Mouse (Mus musculus) heart, postnatal 14 days (tissue): ENCODE measurements at regions not wholly inside any gene's neighbourhood (a gene's known extent, or its start where the extent isn't known, plus 50 kb on each side); places are given as distances from the start of the nearest gene placed in this dataset.

Experiments used
- DNase-seq, 2 experiments: peaks; one replicate each; pipeline ENCODE4 v3.0.0; 2021 to 2022
- intact Hi-C: fragments of 180-260 bp; cut with DNase I; formaldehyde crosslinking; loops from one replicate; pipeline ENCODE4 v1.15.1; 2025

DNA sequence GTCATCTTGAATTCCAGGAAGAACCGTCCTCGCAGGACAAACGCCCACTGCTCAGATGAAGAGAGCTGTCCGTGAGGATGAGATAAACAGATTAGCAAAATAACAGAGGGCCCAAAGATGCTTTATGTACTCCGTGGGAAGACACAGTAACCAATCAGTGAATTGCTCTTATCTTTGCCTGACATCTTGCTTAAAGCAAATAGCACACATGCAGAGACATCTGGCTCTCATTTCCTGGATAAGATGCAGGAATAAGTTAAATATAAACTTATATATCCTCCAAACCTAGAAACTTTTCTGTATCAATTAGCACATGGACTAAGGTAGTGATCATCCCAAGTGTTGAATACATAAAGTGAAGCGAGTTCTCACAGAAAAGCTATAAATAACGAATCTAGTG, 169.3 kb downstream of the Gm5426 start:
- no peak for DNase-seq
- intact Hi-C loops = no loop called here

- DNase-seq = peak; percentile 17 to 32
- intact Hi-C loops = no loop called here
Measured at GRCm38 (mm10) chr10:96308713-96309445, 172.5 kb downstream of the Gm5426 start.

DNA sequence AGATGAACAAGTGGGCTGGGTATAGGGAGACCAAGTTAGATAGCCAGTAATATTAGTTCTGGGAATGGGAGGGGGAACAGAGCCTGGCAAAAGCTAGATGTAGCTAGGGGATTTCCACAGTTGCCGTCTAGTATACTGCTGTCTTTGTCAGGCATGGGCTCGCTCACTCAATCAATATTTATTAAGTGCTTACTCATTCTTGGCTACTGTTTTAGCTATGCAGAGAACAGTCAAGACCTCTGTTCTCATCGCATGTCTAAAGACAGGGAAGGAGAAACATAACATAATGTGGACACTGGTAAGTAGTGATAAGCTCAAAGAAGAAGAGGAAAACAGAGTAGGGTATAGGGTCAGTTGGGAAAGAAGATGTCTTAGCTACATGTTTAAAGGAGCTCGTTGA, 173.4 kb downstream of the Gm5426 start:
- intact Hi-C loops = no loop called here
- DNase-seq = no peak

GRCm38 (mm10) chr10:96325297-96325696, 188.9 kb downstream of the Gm5426 start:
- DNase-seq = no peak

GRCm38 (mm10) chr10:96330639-96331487, 194.5 kb downstream of the Gm5426 start:
- no peak for DNase-seq

More at GRCm38 (mm10) chr10:96325297-96325696, 188.9 kb downstream of the Gm5426 start:
- intact Hi-C loops = loop anchor here (5.0 kb wide), 1 partner anchor 83 kb away; no protein-coding TSS in a partner anchor

DNA sequence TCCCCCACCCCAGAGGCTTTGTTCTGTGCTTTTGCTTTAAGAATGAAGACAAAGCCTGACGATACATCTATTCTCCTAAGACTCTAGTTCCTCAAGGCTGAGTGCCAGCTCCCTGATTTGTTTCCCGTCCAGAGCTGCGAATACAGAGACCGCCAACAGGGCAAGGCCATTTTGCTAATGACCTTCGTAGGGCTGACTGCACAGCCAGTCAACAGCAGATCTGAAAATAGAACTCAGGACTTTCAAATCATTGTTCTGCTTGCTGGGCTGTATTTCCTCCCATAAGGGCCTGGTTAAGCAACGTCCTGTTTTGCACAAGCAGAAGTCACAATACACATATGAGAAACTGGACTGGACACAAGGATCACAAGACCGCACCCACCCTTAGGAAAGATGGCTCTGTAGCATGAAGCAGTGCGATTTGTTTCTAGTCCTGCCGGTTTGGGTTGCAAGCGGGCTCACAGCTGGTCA, 196.4 kb downstream of the Gm5426 start:
- intact Hi-C loops = loop anchor here (10.0 kb wide), 1 partner anchor 602 kb away; no protein-coding TSS in a partner anchor

More at GRCm38 (mm10) chr10:96330639-96331487, 194.5 kb downstream of the Gm5426 start:
- intact Hi-C loops = loop anchor here (10.0 kb wide), 1 partner anchor 604 kb away; no protein-coding TSS in a partner anchor

GRCm38 (mm10) chr10:96333224-96333623, 196.8 kb downstream of the Gm5426 start:
- peak; percentile 13 to 18 for DNase-seq
- intact Hi-C loops = loop anchor here (10.0 kb wide), 1 partner anchor 602 kb away; no protein-coding TSS in a partner anchor

More for the DNA sequence above, 196.4 kb downstream of the Gm5426 start:
- DNase-seq = peak; percentile 70 to 71

DNA sequence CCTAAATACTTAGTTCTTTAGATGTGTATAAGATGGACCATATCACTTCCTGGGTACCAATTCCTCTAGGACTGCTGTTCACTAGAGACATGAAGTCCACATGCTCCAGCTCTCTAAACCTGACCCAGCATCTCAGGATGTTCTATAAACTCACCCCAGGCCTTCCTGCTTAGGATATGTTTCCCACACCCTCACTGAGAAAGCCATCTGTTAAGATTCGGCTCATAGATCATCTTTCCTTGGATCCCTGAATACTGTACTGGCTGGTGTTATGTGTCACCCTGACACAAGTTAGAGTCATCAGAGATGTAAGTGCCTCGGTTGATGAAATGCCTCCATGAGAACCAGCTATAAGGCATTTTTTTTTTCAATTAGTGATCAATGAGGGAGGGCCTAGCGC, 199.9 kb downstream of the Gm5426 start:
- no peak for DNase-seq
- intact Hi-C loops = loop anchor here (10.0 kb wide), 1 partner anchor 599 kb away; no protein-coding TSS in a partner anchor

DNA sequence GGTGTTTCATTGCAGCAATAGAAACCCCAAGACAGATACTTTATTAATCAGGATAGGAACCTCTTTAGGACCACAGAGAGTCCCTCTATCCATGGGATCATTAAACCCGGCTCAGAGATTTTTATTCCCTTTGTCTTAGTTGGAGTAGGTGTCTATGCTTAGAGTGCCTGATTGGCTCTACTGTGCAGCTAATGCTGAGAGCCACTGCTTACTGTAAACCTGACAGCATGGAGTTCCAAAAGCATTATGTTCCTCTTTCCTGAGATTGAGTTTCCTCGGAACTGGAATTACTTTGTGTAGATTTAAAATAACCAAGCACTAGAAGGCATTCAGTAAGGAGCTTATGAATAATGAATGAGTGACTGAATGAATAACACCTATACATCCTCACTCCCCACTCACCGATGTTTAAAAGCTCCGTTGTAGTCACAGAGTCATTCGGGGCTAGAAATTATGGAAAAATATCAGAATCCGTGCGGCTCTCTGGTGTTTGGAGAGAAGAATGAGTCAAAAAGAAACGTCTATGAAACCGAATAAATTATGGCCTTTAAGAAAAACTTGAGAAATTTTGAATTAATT, 200.8 kb downstream of the Gm5426 start:
- DNase-seq = no peak
- intact Hi-C loops = loop anchor here (10.0 kb wide), 1 partner anchor 598 kb away; no protein-coding TSS in a partner anchor

- intact Hi-C loops = loop anchor here (10.0 kb wide), 1 partner anchor 597 kb away; no protein-coding TSS in a partner anchor
- DNase-seq = no peak
Measured at GRCm38 (mm10) chr10:96337797-96338608, 201.6 kb downstream of the Gm5426 start.

- DNase-seq = no peak
- intact Hi-C loops = loop anchor here (10.0 kb wide), 1 partner anchor 596 kb away; no protein-coding TSS in a partner anchor
Measured at GRCm38 (mm10) chr10:96338609-96338978, 202.2 kb downstream of the Gm5426 start.

DNA sequence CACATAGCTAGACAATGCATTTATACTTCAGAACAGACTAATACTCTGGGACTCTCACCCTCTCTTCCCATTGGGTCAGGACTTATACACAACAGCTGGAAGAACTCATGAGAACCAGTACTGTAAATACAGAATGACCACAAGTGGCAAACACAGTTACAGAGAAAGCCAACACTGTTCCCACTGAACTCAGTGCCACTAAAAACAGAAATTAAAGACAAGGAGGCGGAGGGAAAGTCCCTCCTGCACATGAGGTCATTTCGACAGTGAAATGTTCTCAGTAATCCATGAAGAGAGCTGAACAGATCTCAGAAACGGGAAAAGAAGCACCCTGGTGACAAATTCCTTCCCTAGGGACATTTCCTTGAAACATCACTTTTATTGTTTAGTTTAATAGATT, 206.1 kb downstream of the Gm5426 start:
- intact Hi-C loops = no loop called here
- DNase-seq = peak in 1 of 2 experiments; percentile 9

DNA sequence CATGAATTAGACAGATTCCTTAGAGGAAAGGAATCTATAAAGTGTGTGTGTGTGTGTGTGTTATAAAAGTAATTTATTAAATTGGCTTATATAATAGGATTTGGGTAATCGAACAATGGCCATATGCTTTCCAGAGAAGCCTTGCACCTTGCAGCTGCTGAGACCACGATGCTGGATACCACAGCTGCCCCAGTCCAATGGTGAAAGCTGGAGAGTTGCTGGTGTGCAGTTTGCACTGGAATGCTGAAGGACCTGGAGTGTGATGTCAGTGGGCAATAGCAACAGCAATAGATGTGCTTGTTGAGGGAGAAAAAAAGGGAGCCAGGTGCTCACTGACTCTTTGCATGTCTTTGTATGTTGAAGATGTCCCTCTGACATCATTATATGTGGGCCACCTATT, 207.3 kb downstream of the Gm5426 start:
- DNase-seq = no peak
- intact Hi-C loops = no loop called here

DNA sequence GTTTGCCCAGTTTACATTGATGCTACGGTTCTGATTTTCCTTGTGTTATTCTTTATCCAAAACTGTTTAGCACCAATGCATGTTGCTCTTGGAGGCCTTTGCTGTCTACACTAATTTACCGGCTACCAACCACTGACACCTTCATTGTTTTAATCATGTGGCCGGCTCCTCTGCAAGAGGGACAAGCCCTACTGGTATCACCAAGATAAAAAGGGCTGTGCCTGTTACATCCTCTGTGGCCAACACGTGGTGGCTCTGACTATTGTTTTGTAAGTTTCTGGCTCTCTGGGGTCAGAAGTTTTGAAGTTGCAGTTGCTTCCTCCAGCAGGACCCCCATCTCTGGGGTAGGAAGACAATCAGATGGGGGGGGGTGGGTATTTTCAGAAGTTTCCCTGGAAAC, 214.3 kb downstream of the Gm5426 start:
- intact Hi-C loops = no loop called here
- DNase-seq = no peak

DNA sequence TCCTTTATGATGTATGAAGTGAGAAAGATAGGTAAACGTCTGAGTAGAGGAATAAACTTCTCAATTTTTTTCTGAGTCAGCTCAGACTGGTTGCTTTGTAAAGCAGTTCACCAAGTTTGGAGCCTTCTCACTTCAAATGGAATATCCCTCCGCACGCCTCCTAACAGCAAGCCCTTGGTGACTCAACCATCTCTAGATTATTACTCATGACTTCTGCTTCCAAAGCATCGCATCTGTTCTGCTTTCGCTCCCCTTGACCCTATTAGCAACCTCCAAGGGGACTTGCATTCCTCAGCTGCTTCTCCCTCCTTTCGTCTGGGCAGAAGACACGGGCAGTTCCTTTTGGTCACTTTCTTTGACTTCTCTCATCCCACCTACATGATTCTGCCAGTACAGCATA, 214.9 kb downstream of the Gm5426 start:
- intact Hi-C loops = no loop called here
- DNase-seq = no peak

- intact Hi-C loops = no loop called here
- no peak for DNase-seq
Measured at GRCm38 (mm10) chr10:96356980-96357624, 220.7 kb downstream of the Gm5426 start.

DNA sequence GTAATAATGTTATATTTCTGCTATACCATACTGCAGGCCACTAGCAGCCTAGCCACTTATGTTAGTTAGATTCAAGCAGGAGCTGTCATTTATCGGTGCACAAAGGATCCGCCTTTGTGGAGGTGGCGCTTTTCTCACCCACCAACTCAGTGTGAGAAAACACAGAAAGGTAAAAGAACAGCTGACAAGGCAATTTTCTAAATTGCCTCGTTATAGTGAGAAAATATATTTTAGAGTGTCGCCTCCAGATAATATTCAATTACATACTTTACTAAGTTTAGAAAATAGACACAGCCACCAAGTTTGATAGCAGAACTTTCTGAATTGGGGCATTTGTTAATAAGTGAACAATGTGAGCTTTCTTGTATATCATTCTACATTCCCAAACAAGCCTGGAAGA, 221.2 kb downstream of the Gm5426 start:
- no peak for DNase-seq
- intact Hi-C loops = no loop called here

- intact Hi-C loops = no loop called here
- no peak for DNase-seq
Measured at GRCm38 (mm10) chr10:96358984-96359383, 222.6 kb downstream of the Gm5426 start.

DNA sequence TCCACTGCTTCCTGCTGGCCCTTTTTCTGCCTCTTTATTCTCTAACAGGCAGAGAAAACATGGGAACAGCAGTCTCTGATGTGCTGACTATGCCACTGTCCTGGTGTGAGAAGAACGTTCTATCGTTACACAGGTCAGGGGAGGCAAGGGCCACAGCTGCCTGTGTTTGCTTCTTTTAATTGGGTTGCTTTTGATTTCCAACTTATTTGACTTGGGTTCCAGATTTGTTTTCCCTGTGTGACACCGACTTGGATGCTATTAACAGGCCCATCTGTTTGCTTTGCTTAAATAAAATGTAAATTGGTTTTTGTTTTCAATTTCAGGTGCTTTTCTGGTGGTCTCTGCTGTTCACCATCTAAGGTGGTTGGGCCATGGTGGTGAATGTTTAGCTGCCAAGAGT, 225.8 kb downstream of the Gm5426 start:
- intact Hi-C loops = no loop called here
- no peak for DNase-seq
